Mouse (Mus musculus) CH12.LX (cell line): ENCODE measurements around the gene Dhx15. TPM values are rescaled to one million over a fixed set of nuclear protein-coding genes. Genes with fewer than 3 reads are reported as not detected.

Source experiments
- DNase-seq: peaks from one replicate; pipeline ENCODE4 v3.0.0-alpha.2; 2013; ENCODE audit errors: extremely low read depth
- H3K27ac ChIP-seq: 2 replicates; pipeline ENCODE4 v1.5.1; 2012; ENCODE audit warnings: low read depth, mild to moderate bottlenecking, control low read depth, moderate library complexity; ENCODE audit not compliant: insufficient read depth
- H3K27me3 ChIP-seq: replicated peaks from 2 replicates; pipeline ENCODE3; 2012; ENCODE audit warnings: inconsistent platforms
- H3K36me3 ChIP-seq, 2 experiments: replicated peaks in 1 of 2; 2 replicates each; pipeline versions ENCODE3 to v1.6.1; 2012; ENCODE audit warnings: inconsistent platforms in 1 of 2, low read length in 1 of 2, mild to moderate bottlenecking in 1 of 2, mixed read lengths in 1 of 2, moderate library complexity in 1 of 2; ENCODE audit not compliant: control insufficient read depth in 1 of 2, insufficient read depth in 1 of 2
- H3K4me1 ChIP-seq, 2 experiments: 2 replicates each; pipeline ENCODE4 v1.6.1; 2012; ENCODE audit warnings: inconsistent platforms in 1 of 2, moderate library complexity in 1 of 2; ENCODE audit not compliant: insufficient read depth in 2 of 2, control insufficient read depth in 1 of 2
- H3K4me2 ChIP-seq: 2 replicates; pipeline ENCODE4 v1.6.1; 2012; ENCODE audit warnings: low read depth, mild to moderate bottlenecking, control low read depth; ENCODE audit not compliant: poor library complexity, insufficient read depth, severe bottlenecking
- H3K4me3 ChIP-seq, 3 experiments: fragments of 150-350 bp in 1 of 3; sonication (generic) in 1 of 3; replicated peaks in 1 of 3; 2 replicates each; pipeline versions ENCODE3 to v1.5.1; 2011 to 2012; ENCODE audit warnings: low read depth in 2 of 3, low read length in 2 of 3, mild to moderate bottlenecking in 2 of 3, moderate library complexity in 2 of 3, control low read depth in 1 of 3, improper control_type of control experiment in 1 of 3, inconsistent platforms in 1 of 3, mixed read lengths in 1 of 3; ENCODE audit not compliant: poor library complexity in 1 of 3
- H3K79me2 ChIP-seq: replicated peaks from 2 replicates; pipeline ENCODE4 v1.6.1; 2012; ENCODE audit warnings: mild to moderate bottlenecking, moderate library complexity; ENCODE audit not compliant: control insufficient read depth, poor library complexity, insufficient read depth, severe bottlenecking; ENCODE audit errors: extremely low read depth
- H3K9ac ChIP-seq: 2 replicates; pipeline ENCODE4 v1.6.1; 2012; ENCODE audit warnings: low read depth, mild to moderate bottlenecking, control low read depth, moderate library complexity; ENCODE audit not compliant: insufficient read depth
- H3K9me3 ChIP-seq: replicated peaks from 2 replicates; pipeline ENCODE3; 2012; ENCODE audit warnings: low read length, inconsistent platforms, mixed read lengths
- CTCF ChIP-seq, 2 experiments: IDR thresholded peaks in 1 of 2; conservative IDR thresholded peaks in 1 of 2; 2 replicates each; pipeline ENCODE4 v1.5.1; 2011 to 2012; ENCODE audit warnings: low read depth in 2 of 2, low read length in 2 of 2, improper control_type of control experiment in 1 of 2, inconsistent platforms in 1 of 2, mild to moderate bottlenecking in 1 of 2, moderate library complexity in 1 of 2
- E2F4 ChIP-seq: IDR thresholded peaks from 2 replicates; pipeline ENCODE4 v1.6.1; 2011; ENCODE audit warnings: low read depth, low read length, improper control_type of control experiment; ENCODE audit not compliant: insufficient replicate concordance
- ELF1 ChIP-seq: IDR thresholded peaks from 2 replicates; pipeline ENCODE4 v1.6.1; 2014; ENCODE audit warnings: low read depth, mild to moderate bottlenecking, inconsistent platforms, low read length, improper control_type of control experiment
- EP300 ChIP-seq: IDR thresholded peaks from 2 replicates; pipeline ENCODE4 v1.6.1; 2011; ENCODE audit warnings: low read length, improper control_type of control experiment
- HCFC1 ChIP-seq: IDR thresholded peaks from 2 replicates; pipeline ENCODE4 v1.6.1; 2012; ENCODE audit warnings: low read depth, mild to moderate bottlenecking, inconsistent platforms, low read length, improper control_type of control experiment
- JUN ChIP-seq: IDR thresholded peaks from 2 replicates; pipeline ENCODE4 v1.6.1; 2011; ENCODE audit warnings: low read depth, mild to moderate bottlenecking, low read length, improper control_type of control experiment, moderate library complexity; ENCODE audit not compliant: insufficient read depth
- MXI1 ChIP-seq: IDR thresholded peaks from 2 replicates; pipeline ENCODE4 v1.6.1; 2011; ENCODE audit warnings: mild to moderate bottlenecking, low read depth, low read length, improper control_type of control experiment
- MYC ChIP-seq: IDR thresholded peaks from 2 replicates; pipeline ENCODE4 v1.6.1; 2011; ENCODE audit warnings: low read depth, mild to moderate bottlenecking, improper control_type of control experiment, low read length
- NELFE ChIP-seq: IDR thresholded peaks from 2 replicates; pipeline ENCODE4 v1.6.1; 2011; ENCODE audit warnings: low read depth, low read length, improper control_type of control experiment
- POLR2AphosphoS2 ChIP-seq: IDR thresholded peaks from 2 replicates; pipeline ENCODE4 v1.6.1; 2011; ENCODE audit warnings: low read depth, low read length, improper control_type of control experiment
- RCOR1 ChIP-seq: conservative IDR thresholded peaks from 2 replicates; pipeline ENCODE4 v1.6.1; 2012; ENCODE audit warnings: low read depth, mild to moderate bottlenecking, inconsistent platforms, low read length, improper control_type of control experiment
- SIN3A ChIP-seq: IDR thresholded peaks from 2 replicates; pipeline ENCODE4 v1.6.1; 2012; ENCODE audit warnings: low read length, improper control_type of control experiment, inconsistent platforms
- SMC3 ChIP-seq: IDR thresholded peaks from 2 replicates; pipeline ENCODE4 v1.6.1; 2011; ENCODE audit warnings: low read depth, low read length, improper control_type of control experiment
- TCF12 ChIP-seq: IDR thresholded peaks from 2 replicates; pipeline ENCODE4 v1.6.1; 2014; ENCODE audit warnings: low read depth, mild to moderate bottlenecking, inconsistent platforms, low read length, improper control_type of control experiment
- ZC3H11A ChIP-seq: IDR thresholded peaks from 2 replicates; pipeline ENCODE4 v1.6.1; 2012; ENCODE audit warnings: low read depth, mild to moderate bottlenecking, inconsistent platforms, low read length, improper control_type of control experiment
- ZKSCAN1 ChIP-seq: IDR thresholded peaks from 2 replicates; pipeline ENCODE4 v1.6.1; 2012; ENCODE audit warnings: low read depth, inconsistent platforms, low read length, improper control_type of control experiment, borderline replicate concordance
- ZNF384 ChIP-seq: IDR thresholded peaks from 2 replicates; pipeline ENCODE4 v1.6.1; 2012; ENCODE audit warnings: low read depth, low read length, improper control_type of control experiment, inconsistent platforms
- dilution Hi-C: fragments of 300-500 bp; cut with MboI; formaldehyde crosslinking; loops from 2 replicates; pipeline ENCODE4 v1.14.3; 2020; ENCODE audit warnings: low sequenced_read_pairs; ENCODE audit not compliant: extremely low pct_unique_long_range_greater_than_20kb, extremely low pct_ligation_motif_present
- in situ Hi-C: fragments of 300-500 bp; cut with MboI; formaldehyde crosslinking; loops from 3 replicates; pipeline ENCODE4 v1.14.3; 2019; ENCODE audit warnings: low sequenced_read_pairs, low pct_ligation_motif_present, low pct_unique_long_range_greater_than_20kb, mixed read lengths
- polyA plus RNA-seq: library from polyadenylated mRNA; unstranded; fragments of >175 nt; gene quantifications from 2 replicates; pipeline ENCODE4 v1.2.1, GENCODE M21; 2012; ENCODE audit warnings: low read depth; ENCODE audit not compliant: insufficient read length
- total RNA-seq, 2 experiments: library from RNA; depleted of rRNA; stranded (reverse); fragments of 300-350 nt in 1 of 2; fragments of >200 nt in 1 of 2; gene quantifications; 2 replicates each; pipeline ENCODE4 v1.2.3; 2012 to 2014

Gene Dhx15
- total and polyA plus RNA-seq, 3 experiments: 101 to 355 (median 287) TPM

DNA sequence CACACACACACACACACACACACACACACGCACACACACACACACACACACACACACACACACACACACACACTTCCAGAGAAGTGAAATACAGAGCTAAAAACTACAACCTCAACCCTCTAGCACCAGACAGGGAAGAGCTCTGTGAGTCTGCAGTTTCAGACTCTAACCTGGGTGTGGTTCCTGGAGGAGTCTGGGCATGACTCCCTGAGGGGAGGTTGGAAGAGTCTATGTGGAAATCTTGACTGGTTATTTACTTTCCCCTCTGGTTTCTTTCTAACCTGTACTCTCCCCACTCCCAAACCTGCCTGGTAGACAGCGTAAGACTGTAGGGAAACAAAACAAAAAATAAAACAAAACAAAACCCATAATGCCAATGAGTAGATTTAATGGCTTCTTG lies 41.9 kb upstream of the Dhx15 start:
- H3K9ac ChIP-seq: no peak overlapping the region
- H3K4me1 ChIP-seq: peaks cover 3 to 15% of the 10 kb centered on the region in 2 experiments; a peak in 3 of 4 replicates
- H3K27me3 ChIP-seq: no peaks in the 10 kb centered on the region
- no peak overlapping the region for H3K4me3 ChIP-seq
- in situ Hi-C loops: loop anchor here (5.0 to 10.0 kb wide), 2 partner anchors 35 to 117 kb away; no protein-coding TSS in a partner anchor
- no peaks in the 10 kb centered on the region for H3K9me3 ChIP-seq
- H3K79me2 ChIP-seq: no peaks in the 10 kb centered on the region
- dilution Hi-C loops: no loop called here
- no peak overlapping the region for H3K4me2 ChIP-seq
- no peak overlapping the region for H3K27ac ChIP-seq
- H3K36me3 ChIP-seq: no peaks in the 10 kb centered on the region
- TF ChIP-seq RCOR1 (no peak), NELFE (no peak), JUN (no peak), MXI1 (no peak), HCFC1 (no peak), ELF1 (no peak), TCF12 (no peak)
- no peak for DNase-seq

DNA sequence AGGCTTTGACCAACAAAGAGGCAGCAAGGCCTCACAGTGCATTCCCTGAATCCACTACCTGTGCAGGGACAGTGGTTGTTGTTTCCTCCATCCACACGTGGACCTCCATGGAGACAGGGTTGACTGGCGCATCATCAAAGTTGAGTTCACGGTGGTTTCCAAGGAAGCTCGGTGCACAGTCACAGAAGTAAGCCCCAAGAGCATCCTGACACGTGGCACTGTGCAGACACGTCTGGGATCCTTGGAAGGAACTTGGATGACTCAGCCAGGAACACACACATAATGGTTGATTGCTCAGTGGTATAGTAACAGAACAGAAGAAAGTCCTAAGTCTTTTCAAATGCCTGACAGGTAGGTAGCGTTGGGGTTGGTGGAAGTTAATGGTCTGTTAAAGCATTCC lies 40.2 kb upstream of the Dhx15 start:
- Histone ChIP-seq H3K27me3 (no peaks in the 10 kb centered on the region), H3K9me3 (no peaks in the 10 kb centered on the region), H3K79me2 (no peaks in the 10 kb centered on the region), H3K4me1 (peaks cover 3 to 15% of the 10 kb centered on the region in 2 experiments; a peak in 3 of 4 replicates), H3K4me2 (no peak overlapping the region), H3K36me3 (no peaks in the 10 kb centered on the region), H3K4me3 (no peak overlapping the region), H3K9ac (no peak overlapping the region), H3K27ac (no peak overlapping the region)
- DNase-seq: no peak
- dilution Hi-C loops (no loop called here), in situ Hi-C loops (loop anchor here (5.0 to 10.0 kb wide), 2 partner anchors 33 to 116 kb away; no protein-coding TSS in a partner anchor)
- TF ChIP-seq POLR2AphosphoS2 (no peak), MYC (no peak), ZC3H11A (no peak)

DNA sequence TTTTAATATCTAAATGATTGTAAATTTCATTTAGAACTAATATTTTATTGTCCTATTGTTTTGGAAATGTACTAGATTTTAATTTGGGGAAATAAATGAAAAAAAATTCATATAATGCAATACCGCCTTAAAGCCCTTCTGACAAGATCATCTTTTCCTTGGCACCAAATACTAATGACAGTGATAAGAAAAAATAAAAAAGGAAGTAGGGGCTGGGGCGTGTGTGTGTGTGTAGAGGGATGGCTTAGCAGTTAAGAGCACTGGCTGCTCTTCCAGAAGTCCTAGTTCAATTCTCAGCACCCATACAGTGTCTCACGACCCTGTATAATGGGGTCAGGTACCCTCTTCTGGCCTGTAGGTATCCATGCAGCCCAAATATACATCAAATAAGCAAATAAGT lies 36.4 kb upstream of the Dhx15 start:
- dilution Hi-C loops: no loop called here
- Histone ChIP-seq H3K27me3 (no peaks in the 10 kb centered on the region), H3K4me2 (no peak overlapping the region), H3K36me3 (no peaks in the 10 kb centered on the region), H3K79me2 (no peaks in the 10 kb centered on the region), H3K4me3 (no peak overlapping the region), H3K4me1 (peaks cover 3 to 4% of the 10 kb centered on the region in 2 experiments; a peak in 2 of 4 replicates), H3K27ac (no peak overlapping the region), H3K9ac (no peak overlapping the region), H3K9me3 (no peaks in the 10 kb centered on the region)
- no peak for TF ChIP-seq SMC3
- TF ChIP-seq EP300: no peak
- TF ChIP-seq ZC3H11A: no peak
- TF ChIP-seq E2F4: no peak
- TF ChIP-seq MYC: no peak
- no peak for TF ChIP-seq POLR2AphosphoS2
- no peak for TF ChIP-seq CTCF (conservative IDR thresholded peaks at IDR 0.05 in 1 of 2, IDR thresholded peaks at IDR 0.05 in 1 of 2; ENCODE audit: low read depth in 2 of 2, low read length in 2 of 2)
- no peak for TF ChIP-seq SIN3A
- no peak for TF ChIP-seq ZNF384
- no peak for TF ChIP-seq ZKSCAN1
- DNase-seq: no peak
- in situ Hi-C loops: no loop called here
